15 mouse cellular contexts compared by ENCODE assay signal in genomic region chr13:69954171-69954570, GRCm38 (mm10).
"Had no signal": no experiment of that assay in that cellular context is flagged by ENCODE, and none has a peak within 500 bp of the region (broad histone marks: within the 10 kb centered on the region; RNA-seq: fewer than 3 reads in every experiment).

No protein-coding gene starts in this region.

- ATAC-seq: hindbrain, postnatal 0 days; intestine, embryonic 16.5 days; liver, embryonic 12.5 days had no signal

- DNase-seq: gastrocnemius, postnatal 14 days; gastrocnemius, postnatal 36 days; heart, adult 18-20 months; heart, postnatal 10 days; heart, postnatal 36 days; kidney, adult 11 months; kidney, adult 2 months; kidney, adult 9 months; kidney, postnatal 14 days; kidney, postnatal 36 days; layer of hippocampus, adult 9-11 months; layer of hippocampus, postnatal 36 days had no signal
